16 mouse cellular contexts compared by ENCODE assay signal in the genomic region with DNA sequence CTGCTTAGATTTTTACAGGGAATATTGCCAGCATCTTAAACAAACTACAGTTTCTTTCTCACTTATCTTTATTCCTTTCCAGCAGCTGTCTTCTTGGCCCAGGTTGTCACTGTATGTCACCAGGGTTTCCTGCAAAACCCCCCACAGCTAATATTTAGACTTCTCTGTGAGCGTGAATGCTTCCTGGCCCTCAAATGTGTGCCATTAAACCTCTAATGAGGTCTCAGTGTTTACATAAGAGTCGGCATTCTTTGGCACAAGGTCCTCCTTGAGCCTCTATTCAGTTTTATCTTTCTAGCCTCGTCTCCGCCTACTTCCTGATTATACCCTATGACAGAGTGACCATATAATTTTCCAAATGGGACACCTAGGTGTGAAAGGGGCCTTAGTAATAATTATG. TPM values are rescaled to one million over a fixed set of nuclear protein-coding genes. Genes with fewer than 3 reads are reported as not detected.
DNase-seq lines count a peak whose midpoint lies in the region; ATAC-seq and TF ChIP-seq lines count a peak whose summit lies in the region.
"Had no signal": no experiment of that assay in that cellular context is flagged by ENCODE, and none has a peak within 500 bp of the region (broad histone marks: within the 10 kb centered on the region; RNA-seq: fewer than 3 reads in every experiment).

No protein-coding gene starts in this region.

- WGBS in limb, embryonic 13.5 days: 31% methylated on average over 4 of the region's 4 CpGs
- WGBS in limb, embryonic 10.5 days: 36% methylated on average over 4 of the region's 4 CpGs
- 20% methylated on average over 4 of the region's 4 CpGs for WGBS in liver, embryonic 15.5 days (ENCODE audit: insufficient replicate concordance)

- H3K9ac ChIP-seq in limb, embryonic 13.5 days: no peak overlapping the region
- no peak overlapping the region for H3K9ac ChIP-seq in MEL (ENCODE audit: control insufficient read depth, low read depth, low read length, poor library complexity, severe bottlenecking)
- no peak overlapping the region for H3K9ac ChIP-seq in liver, embryonic 15.5 days
- H3K9ac ChIP-seq: embryonic facial prominence, embryonic 15.5 days; forebrain, embryonic 13.5 days; limb, embryonic 15.5 days; midbrain, embryonic 13.5 days had no signal

- no peaks in the 10 kb centered on the region; the same call in 1 of the 2 replicates for H3K79me2 ChIP-seq in MEL (ENCODE audit: control insufficient read depth, insufficient read depth, low read length, poor library complexity)

- no peak; a peak in 1 of 4 replicates for TF ChIP-seq EP300 in MEL (IDR thresholded peaks at IDR 0.05; ENCODE audit: low read depth in 1 of 2, low read length in 2 of 2)

- TF ChIP-seq RAD21 in MEL (IDR thresholded peaks at IDR 0.05; ENCODE audit: low read depth, low read length): no peak

- no peak for DNase-seq in limb, embryonic 10.5 days (ENCODE audit: low spot score)
- peak; percentile 69 for DNase-seq in 416B (ENCODE audit: low read depth)
- DNase-seq in MEL (ENCODE audit: low read depth, low spot score): no peak
- DNase-seq in gastrocnemius, postnatal 10 days: no peak
- DNase-seq in cerebellum, adult 9-11 months: no peak
- DNase-seq: cerebellum, postnatal 14 days; heart, adult 18-20 months; kidney, adult 11 months; kidney, postnatal 25 days; thymus, adult 2 months had no signal

- peak overlapping the region; percentile 9; the same call in 1 of the 2 replicates for H3K4me2 ChIP-seq in limb, embryonic 13.5 days (replicated peaks)
- 0 out of 2 replicates have a peak overlapping the region, but pooled peaks have one; percentile 1 for H3K4me2 ChIP-seq in liver, embryonic 15.5 days
- H3K4me2 ChIP-seq: embryonic facial prominence, embryonic 15.5 days; forebrain, embryonic 13.5 days; limb, embryonic 15.5 days had no signal

- no peaks in the 10 kb centered on the region for H3K27me3 ChIP-seq in limb, embryonic 13.5 days
- no peaks in the 10 kb centered on the region for H3K27me3 ChIP-seq in limb, embryonic 10.5 days (ENCODE audit: low read depth, poor library complexity, severe bottlenecking)
- H3K27me3 ChIP-seq in MEL (ENCODE audit: control insufficient read depth in 1 of 2, insufficient read depth in 2 of 2, low read length in 2 of 2): no peaks in the 10 kb centered on the region
- H3K27me3 ChIP-seq in liver, embryonic 15.5 days: no peaks in the 10 kb centered on the region
- H3K27me3 ChIP-seq: embryonic facial prominence, embryonic 15.5 days; forebrain, embryonic 13.5 days; limb, embryonic 15.5 days; midbrain, embryonic 13.5 days had no signal

- peaks cover 49% of the 10 kb centered on the region for H3K4me1 ChIP-seq in limb, embryonic 13.5 days
- peaks cover 44% of the 10 kb centered on the region for H3K4me1 ChIP-seq in limb, embryonic 10.5 days
- H3K4me1 ChIP-seq in MEL (ENCODE audit: control insufficient read depth in 1 of 2, insufficient read depth in 2 of 2, low read length in 2 of 2): peaks cover 5 to 14% of the 10 kb centered on the region in 2 experiments
- peaks cover 84% of the 10 kb centered on the region for H3K4me1 ChIP-seq in liver, embryonic 15.5 days (replicated peaks)

- no peak overlapping the region for H3K4me3 ChIP-seq in limb, embryonic 13.5 days
- H3K4me3 ChIP-seq in limb, embryonic 10.5 days: no peak overlapping the region
- no peak overlapping the region for H3K4me3 ChIP-seq in MEL (ENCODE audit: control insufficient read depth in 1 of 2, insufficient read depth in 1 of 2, low read depth in 2 of 2, low read length in 2 of 2)
- no peak overlapping the region for H3K4me3 ChIP-seq in liver, embryonic 15.5 days (replicated peaks)
- H3K4me3 ChIP-seq: embryonic facial prominence, embryonic 15.5 days; forebrain, embryonic 13.5 days; limb, embryonic 15.5 days; midbrain, embryonic 13.5 days had no signal

- no peak for TF ChIP-seq POLR2A in MEL (IDR thresholded peaks at IDR 0.05; ENCODE audit: control insufficient read depth in 1 of 2, insufficient read depth in 1 of 2, low read depth in 1 of 2, low read length in 2 of 2, poor library complexity in 1 of 2)

- no peak for ATAC-seq in limb, embryonic 13.5 days (ENCODE audit: low FRiP score, low read depth)
- ATAC-seq in liver, embryonic 15.5 days (ENCODE audit: insufficient read depth): no peak
- ATAC-seq: forebrain, embryonic 13.5 days; midbrain, embryonic 13.5 days had no signal

- TF ChIP-seq CTCF in MEL (IDR thresholded peaks at IDR 0.05 in 2 of 3, conservative IDR thresholded peaks at IDR 0.05 in 1 of 3; ENCODE audit: control insufficient read depth in 1 of 3, insufficient read depth in 1 of 3, low read depth in 2 of 3, low read length in 3 of 3, poor library complexity in 1 of 3, severe bottlenecking in 1 of 3): no peak

- H3K9me3 ChIP-seq in limb, embryonic 13.5 days: no peaks in the 10 kb centered on the region
- H3K9me3 ChIP-seq in limb, embryonic 10.5 days (replicated peaks): no peaks in the 10 kb centered on the region
- H3K9me3 ChIP-seq in MEL (replicated peaks; ENCODE audit: insufficient read depth, low read length): no peaks in the 10 kb centered on the region
- no peaks in the 10 kb centered on the region for H3K9me3 ChIP-seq in liver, embryonic 15.5 days (replicated peaks)
- H3K9me3 ChIP-seq: embryonic facial prominence, embryonic 15.5 days; forebrain, embryonic 13.5 days; limb, embryonic 15.5 days had no signal

- no peaks in the 10 kb centered on the region; the same call in 1 of the 2 replicates for H3K36me3 ChIP-seq in limb, embryonic 13.5 days
- 0 out of 2 replicates have a peak, but pooled peaks cover 3% of the 10 kb centered on the region for H3K36me3 ChIP-seq in limb, embryonic 10.5 days
- H3K36me3 ChIP-seq in MEL (ENCODE audit: control insufficient read depth in 1 of 2, insufficient read depth in 2 of 2, low read length in 2 of 2): peaks cover 0 to 13% of the 10 kb centered on the region in 2 experiments; a peak in 2 of 4 replicates
- H3K36me3 ChIP-seq in liver, embryonic 15.5 days (replicated peaks): 0 out of 2 replicates have a peak, but pooled peaks cover 3% of the 10 kb centered on the region
- H3K36me3 ChIP-seq: embryonic facial prominence, embryonic 15.5 days; midbrain, embryonic 13.5 days had no signal

- H3K27ac ChIP-seq in limb, embryonic 13.5 days: no peak overlapping the region; the same call in 1 of the 2 replicates
- no peak overlapping the region for H3K27ac ChIP-seq in limb, embryonic 10.5 days
- H3K27ac ChIP-seq in MEL (ENCODE audit: control insufficient read depth, low read depth, low read length): no peak overlapping the region
- no peak overlapping the region for H3K27ac ChIP-seq in liver, embryonic 15.5 days (replicated peaks)
- H3K27ac ChIP-seq: embryonic facial prominence, embryonic 15.5 days; forebrain, embryonic 13.5 days; limb, embryonic 15.5 days; midbrain, embryonic 13.5 days had no signal

TF ChIP-seq in MEL, 35 proteins besides CTCF, POLR2A, EP300 and RAD21:
- TF ChIP-seq USF1 (IDR thresholded peaks at IDR 0.05; ENCODE audit: low read depth, low read length): no peak
- peak; percentile 14; the same call in 1 of the 2 replicates for TF ChIP-seq RCOR1 (IDR thresholded peaks at IDR 0.05; ENCODE audit: low read depth, low read length)
- no peak for TF ChIP-seq ZKSCAN1 (IDR thresholded peaks at IDR 0.05; ENCODE audit: low read depth, low read length)
- TF ChIP-seq TCF12 (IDR thresholded peaks at IDR 0.05; ENCODE audit: low read depth, low read length): peak; percentile 51; the same call in 1 of the 2 replicates
- no peak for TF ChIP-seq NRF1 (IDR thresholded peaks at IDR 0.05; ENCODE audit: insufficient read depth, low read depth, low read length, poor library complexity, severe bottlenecking)
- TF ChIP-seq GATA1 (IDR thresholded peaks at IDR 0.05; ENCODE audit: low read depth, low read length): 0 out of 2 replicates have a peak, but pooled peaks have one; percentile 20
- TF ChIP-seq TAL1 (IDR thresholded peaks at IDR 0.05; ENCODE audit: low read length): peak; percentile 37; the same call in 1 of the 2 replicates
- no peak for TF ChIP-seq MXI1 (IDR thresholded peaks at IDR 0.05; ENCODE audit: low read depth, low read length)
- TF ChIP-seq USF2 (IDR thresholded peaks at IDR 0.05; ENCODE audit: borderline replicate concordance in 1 of 2, insufficient read depth in 1 of 2, low read depth in 1 of 2, low read length in 2 of 2): no peak
- no peak for TF ChIP-seq MYC (IDR thresholded peaks at IDR 0.05; ENCODE audit: low read depth, low read length)
- TF ChIP-seq ZNF384 (IDR thresholded peaks at IDR 0.05; ENCODE audit: low read depth, low read length): 0 out of 2 replicates have a peak, but pooled peaks have one; percentile 38
- peak; percentile 91 for TF ChIP-seq ETS1 (IDR thresholded peaks at IDR 0.05; ENCODE audit: low read depth, low read length)

RNA-seq across cellular contexts. Expression of a gene that starts 4.7 kb away (rescaled TPM):
- 41.4 and 47.8 TPM in 2 replicates for polyA plus RNA-seq in limb, embryonic 13.5 days (2015; fragmentation: Nextera tagmentation; extraction: Ambion mirVana)
- 46.7 and 49.5 TPM in 2 replicates for polyA plus RNA-seq in limb, embryonic 10.5 days (2016; fragmentation: Nextera tagmentation; extraction: Ambion mirVana)
- 10.6 and 11.1 TPM in 2 replicates for total RNA-seq in MEL (2012; rRNA removed)
- polyA plus RNA-seq in MEL (2012; ENCODE audit: insufficient read depth in 1 of 2, insufficient read length in 2 of 2, low read depth in 1 of 2, low replicate concordance in 2 of 2, missing spikeins in 1 of 2): 10 to 100 TPM in 1 of 2 experiments, not detected in 1; 14.1 TPM
- 194 and 219 TPM in 2 replicates for polyA plus RNA-seq in liver, embryonic 15.5 days (2015; fragmentation: Nextera tagmentation; extraction: Ambion mirVana)
- total RNA-seq in gastrocnemius, postnatal 10 days (2021): 10 to 100 TPM; 39.7 to 42.4 TPM
